Mouse (Mus musculus) stomach, embryonic 14.5 days (tissue): Measurements from ENCODE around the gene Iqschfp. TPM values are rescaled to one million over a fixed set of nuclear protein-coding genes. Genes with fewer than 3 reads are reported as not detected.

ENCODE experiments used
- ATAC-seq: fragments of 200-750 bp; cut with Nextera tagmentation; 2 replicates; pipeline ENCODE4 v1.8.0; 2017; ENCODE audit warnings: low read depth, moderate TSS enrichment; ENCODE audit not compliant: insufficient number of reproducible peaks, insufficient read depth, low FRiP score
- H3K27ac ChIP-seq: fragments of 300-500 bp; sonication (generic); 2 replicates; pipeline ENCODE4 v1.5.1; 2014; ENCODE audit warnings: mild to moderate bottlenecking, low read length, moderate library complexity, mixed read lengths
- H3K27me3 ChIP-seq: fragments of 300-500 bp; sonication (generic); 2 replicates; pipeline ENCODE4 v1.6.1; 2014; ENCODE audit warnings: low read length, control low read depth, mixed read lengths; ENCODE audit not compliant: control insufficient read depth, insufficient read depth
- H3K36me3 ChIP-seq: fragments of 300-500 bp; sonication (generic); 2 replicates; pipeline ENCODE4 v1.6.1; 2014; ENCODE audit warnings: mild to moderate bottlenecking, control low read depth, low read length, moderate library complexity, mixed read lengths; ENCODE audit not compliant: control insufficient read depth, insufficient read depth
- H3K4me1 ChIP-seq: fragments of 300-500 bp; sonication (generic); 2 replicates; pipeline ENCODE4 v1.6.1; 2014; ENCODE audit warnings: low read length, control low read depth, mixed read lengths; ENCODE audit not compliant: control insufficient read depth, insufficient read depth
- H3K4me2 ChIP-seq: fragments of 300-500 bp; sonication (generic); replicated peaks from 2 replicates; pipeline ENCODE4 v1.6.1; 2014; ENCODE audit warnings: low read depth, low read length, control low read depth
- H3K4me3 ChIP-seq: fragments of 300-500 bp; sonication (generic); 2 replicates; pipeline ENCODE4 v1.5.1; 2014; ENCODE audit warnings: low read depth, low read length, control low read depth
- H3K9ac ChIP-seq: fragments of 300-500 bp; sonication (generic); replicated peaks from 2 replicates; pipeline ENCODE4 v1.6.1; 2014; ENCODE audit warnings: low read depth, mild to moderate bottlenecking, control low read depth, low read length, moderate library complexity, mixed read lengths
- H3K9me3 ChIP-seq: fragments of 300-500 bp; sonication (generic); 2 replicates; pipeline ENCODE4 v1.6.1; 2016; ENCODE audit warnings: low read depth, low read length, control low read depth; ENCODE audit not compliant: control insufficient read depth
- WGBS: fragments of 180-500 bp; shearing (Covaris S2); extraction: QIAGEN DNeasy Blood & Tissue Kit; methylation state at CpG from one replicate; pipeline ENCODE4 v1.1.7; 2014; 5-methylcytosine and 5-hydroxymethylcytosine counted together
- polyA plus RNA-seq: library from polyadenylated mRNA; unstranded; fragments of >200 nt; fragmentation: Nextera tagmentation; extraction: Ambion mirVana; gene quantifications from 2 replicates; pipeline ENCODE4 v1.2.1, GENCODE M21; 2014

The Iqschfp gene
- polyA plus RNA-seq, 1 experiment from 2014 or later, result 0.20 TPM

DNA sequence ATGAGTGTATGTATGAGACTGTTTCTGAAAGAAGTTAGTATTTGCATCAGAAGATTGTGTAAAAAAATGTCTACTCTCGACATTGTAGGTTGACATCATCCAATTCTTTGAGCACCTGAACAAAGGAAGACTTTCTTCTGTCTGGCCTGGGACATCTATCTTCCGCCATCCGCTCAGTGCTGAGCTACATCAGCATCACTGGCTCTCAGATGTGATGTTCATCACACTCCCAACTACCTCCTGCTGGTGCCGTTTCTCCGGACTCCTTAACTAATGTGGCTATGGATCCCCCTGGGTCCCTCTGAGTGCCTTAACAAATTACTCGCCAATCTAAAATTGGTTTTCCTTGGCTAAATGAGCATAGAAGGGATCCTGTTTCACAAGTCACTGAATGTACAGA is 772.3 kb downstream of the Iqschfp start:
- Histone ChIP-seq H3K36me3 (no peaks in the 10 kb centered on the region), H3K27me3 (no peaks in the 10 kb centered on the region), H3K4me2 (no peak overlapping the region), H3K4me1 (no peaks in the 10 kb centered on the region), H3K27ac (no peak overlapping the region), H3K9me3 (no peaks in the 10 kb centered on the region), H3K9ac (no peak overlapping the region), H3K4me3 (no peak overlapping the region)
- no peak for ATAC-seq
- 83% methylated on average over 6 of the region's 6 CpGs for WGBS

DNA sequence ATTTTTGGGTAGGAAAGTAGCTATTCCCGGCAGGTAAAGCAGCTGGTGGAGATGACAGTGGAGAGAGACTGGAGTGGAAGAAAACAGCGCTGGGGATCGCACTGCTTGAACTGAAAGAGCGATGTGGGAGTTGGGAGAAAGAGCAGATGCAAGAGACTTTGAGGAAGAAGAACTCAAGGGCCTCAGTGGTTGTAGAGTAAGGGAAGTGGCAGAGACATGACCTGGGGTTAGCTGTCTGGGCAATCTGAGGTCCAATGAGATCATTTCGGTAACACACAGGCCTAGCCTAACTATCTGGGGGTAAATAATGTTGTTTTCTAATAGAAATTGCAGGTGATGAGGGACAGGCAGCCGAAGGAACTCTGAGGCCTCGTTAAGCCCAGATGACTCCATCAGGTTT is 774.3 kb downstream of the Iqschfp start:
- no peaks in the 10 kb centered on the region for H3K36me3 ChIP-seq
- no peaks in the 10 kb centered on the region for H3K9me3 ChIP-seq
- no peaks in the 10 kb centered on the region for H3K4me1 ChIP-seq
- no peak overlapping the region for H3K4me3 ChIP-seq
- no peaks in the 10 kb centered on the region for H3K27me3 ChIP-seq
- H3K9ac ChIP-seq, result no peak overlapping the region
- ATAC-seq, result no peak
- 91% methylated on average over 7 of the region's 7 CpGs for WGBS
- H3K27ac ChIP-seq, result no peak overlapping the region
- H3K4me2 ChIP-seq, result no peak overlapping the region

GRCm38 (mm10) chr3:68667852-68668251 is 775.8 kb downstream of the Iqschfp start:
- no peaks in the 10 kb centered on the region for H3K4me1 ChIP-seq
- no peak overlapping the region for H3K27ac ChIP-seq
- H3K9ac ChIP-seq, result no peak overlapping the region
- no peaks in the 10 kb centered on the region for H3K9me3 ChIP-seq
- no peak for ATAC-seq
- no peak overlapping the region for H3K4me3 ChIP-seq
- H3K36me3 ChIP-seq, result no peaks in the 10 kb centered on the region
- WGBS, result 98% methylated on average over 1 of the region's 1 CpGs
- no peaks in the 10 kb centered on the region for H3K27me3 ChIP-seq
- no peak overlapping the region for H3K4me2 ChIP-seq

DNA sequence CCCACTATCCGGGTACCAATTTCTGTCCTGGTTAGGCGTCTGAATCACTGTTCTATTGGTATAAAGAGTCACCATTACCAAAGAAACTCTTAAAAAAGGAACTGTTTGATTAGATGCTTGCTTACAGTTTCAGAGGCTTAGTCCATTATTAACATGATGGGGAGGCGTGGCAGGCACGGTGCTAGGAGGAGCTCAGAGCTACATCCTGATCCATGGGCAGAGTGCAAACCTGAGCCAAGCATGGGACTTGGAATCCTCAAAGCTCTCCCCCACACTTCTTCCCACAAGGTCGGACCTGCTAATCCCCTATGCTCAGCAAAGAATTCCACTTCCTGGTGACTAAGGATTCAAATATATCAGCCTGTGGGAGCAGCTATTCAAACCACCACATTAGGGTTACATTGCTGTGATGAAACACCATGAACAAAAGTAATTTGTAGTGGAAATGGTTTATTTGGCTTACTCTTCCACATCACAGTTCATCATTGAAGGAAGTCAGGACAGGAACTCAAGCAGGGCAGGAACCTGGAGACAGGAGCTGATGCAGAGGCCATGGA is 777.5 kb downstream of the Iqschfp start:
- ATAC-seq, result no peak
- no peak overlapping the region for H3K4me3 ChIP-seq
- no peaks in the 10 kb centered on the region for H3K4me1 ChIP-seq
- H3K36me3 ChIP-seq, result no peaks in the 10 kb centered on the region
- H3K27ac ChIP-seq, result no peak overlapping the region
- no peak overlapping the region for H3K4me2 ChIP-seq
- H3K27me3 ChIP-seq, result no peaks in the 10 kb centered on the region
- H3K9ac ChIP-seq, result no peak overlapping the region
- H3K9me3 ChIP-seq, result no peaks in the 10 kb centered on the region
- WGBS, result 72% methylated on average over 5 of the region's 5 CpGs

- no peaks in the 10 kb centered on the region for H3K27me3 ChIP-seq
- no peaks in the 10 kb centered on the region for H3K9me3 ChIP-seq
- H3K4me3 ChIP-seq, result no peak overlapping the region
- no peak overlapping the region for H3K9ac ChIP-seq
- H3K4me2 ChIP-seq, result no peak overlapping the region
- H3K27ac ChIP-seq, result no peak overlapping the region
- H3K36me3 ChIP-seq, result no peaks in the 10 kb centered on the region
- WGBS, result 64% methylated on average over 2 of the region's 2 CpGs
- no peak for ATAC-seq
- H3K4me1 ChIP-seq, result peaks cover 5% of the 10 kb centered on the region; the same call in 1 of the 2 replicates
Measured at GRCm38 (mm10) chr3:68674721-68675120, 782.7 kb downstream of the Iqschfp start.

- no peak overlapping the region for H3K27ac ChIP-seq
Measured at GRCm38 (mm10) chr3:68675216-68675835, 783.3 kb downstream of the Iqschfp start.

More at GRCm38 (mm10) chr3:68675216-68675835, 783.3 kb downstream of the Iqschfp start:
- ATAC-seq, result no peak
- H3K9me3 ChIP-seq, result no peaks in the 10 kb centered on the region
- 85% methylated on average over 12 of the region's 12 CpGs for WGBS
- no peak overlapping the region for H3K4me3 ChIP-seq
- no peak overlapping the region for H3K4me2 ChIP-seq
- peaks cover 5% of the 10 kb centered on the region; the same call in 1 of the 2 replicates for H3K4me1 ChIP-seq
- no peaks in the 10 kb centered on the region for H3K27me3 ChIP-seq
- no peak overlapping the region for H3K9ac ChIP-seq
- H3K36me3 ChIP-seq, result no peaks in the 10 kb centered on the region

Other genes with a start within 250 kb of the Iqschfp start
- not detected in 2 replicates for gene Iqcj, start within 50 bp of the Iqschfp start, polyA plus RNA-seq
- 47.2 and 52.7 TPM in 2 replicates for gene Schip1, start 172.6 kb downstream of the Iqschfp start, polyA plus RNA-seq